Mouse (Mus musculus) testis, adult 2 months (tissue): ENCODE data around the gene Acyp1.

ENCODE experiments used
- CTCF ChIP-seq: fragments of 200-500 bp; IDR thresholded peaks from 2 replicates; pipeline ENCODE4 v1.5.1; 2012; ENCODE audit warnings: low read depth, mild to moderate bottlenecking, inconsistent platforms, low read length, moderate library complexity; ENCODE audit not compliant: control insufficient read depth, insufficient read depth, insufficient replicate concordance
- POLR2A ChIP-seq: fragments of 200-500 bp; IDR thresholded peaks from 2 replicates; pipeline ENCODE4 v1.6.1; 2012; ENCODE audit warnings: low read depth, mild to moderate bottlenecking, inconsistent platforms, low read length, moderate library complexity; ENCODE audit not compliant: control insufficient read depth

DNA sequence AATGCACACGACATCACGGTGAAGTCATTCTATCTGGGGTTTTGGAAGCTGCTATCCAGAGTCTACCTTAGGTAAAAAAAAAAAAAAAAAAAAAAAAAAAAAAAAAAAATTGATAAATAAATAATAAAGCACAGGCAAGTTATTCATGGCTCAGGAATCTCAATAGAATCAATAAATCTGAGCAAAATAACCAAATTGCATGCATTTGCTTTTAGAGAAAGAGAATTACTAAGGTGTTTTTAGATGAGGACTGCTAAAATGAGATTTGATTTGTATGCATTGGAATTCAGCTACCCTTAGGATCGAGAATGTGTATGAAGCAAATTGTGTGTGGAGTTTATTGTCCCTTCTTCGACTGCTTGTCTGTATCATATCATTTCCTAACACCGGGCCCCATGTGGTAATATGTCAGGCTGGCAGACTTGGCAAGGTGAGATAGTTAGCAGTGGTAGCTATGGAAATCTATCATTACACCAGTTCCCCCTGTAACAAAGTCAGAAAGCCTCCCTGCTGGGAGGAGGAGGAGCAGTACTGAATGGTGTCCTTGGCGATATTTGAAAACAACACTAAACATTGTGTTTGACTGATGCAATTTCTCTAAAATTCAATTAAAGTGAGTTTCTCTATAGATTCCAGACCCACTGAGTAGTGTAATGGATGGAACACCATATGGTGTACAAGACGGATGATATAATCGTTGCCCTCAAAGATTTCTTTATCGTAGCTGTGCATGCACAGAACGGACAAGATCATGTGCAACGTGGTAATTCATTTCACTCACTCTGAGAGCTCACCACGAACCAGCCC, 7.2 kb downstream of the Acyp1 start:
- TF ChIP-seq CTCF (no peak), POLR2A (no peak)
